Mouse (Mus musculus) stomach, postnatal 0 days (tissue): ENCODE results near the gene Gsto1.

ENCODE experiments used
- CTCF ChIP-seq: IDR thresholded peaks from 2 replicates; pipeline ENCODE4 v1.5.1; 2016; ENCODE audit warnings: antibody characterized with exemption, low read depth, mild to moderate bottlenecking, moderate library complexity
- EP300 ChIP-seq: optimal IDR thresholded peaks from 2 replicates; pipeline ENCODE3; 2016; ENCODE audit warnings: antibody characterized with exemption

- TF ChIP-seq CTCF (peak; percentile 63), EP300 (no peak)
Observed at GRCm38 (mm10) chr19:47836701-47837526, 17.9 kb upstream of the Gsto1 start.
